Mouse (Mus musculus) heart, embryonic 15.5 days (tissue): ENCODE data around the gene 4930572O03Rik. TPM values are rescaled to one million over a fixed set of nuclear protein-coding genes. Genes with fewer than 3 reads are reported as not detected.
"Not testable (repeated sequence)": the region's sequence is repeated elsewhere in the genome, so short reads cannot be mapped to it uniquely, and the experiment has no call there.

Experiments
- ATAC-seq: fragments of 200-750 bp; cut with Nextera tagmentation; replicated peaks from 2 replicates; pipeline ENCODE4 v1.8.0; 2017; ENCODE audit warnings: low read depth, moderate TSS enrichment; ENCODE audit not compliant: insufficient number of reproducible peaks, insufficient read depth, low FRiP score
- H3K27ac ChIP-seq: fragments of 300-500 bp; sonication (generic); 2 replicates; pipeline ENCODE4 v1.5.1; 2015; ENCODE audit warnings: mild to moderate bottlenecking, inconsistent platforms
- H3K27me3 ChIP-seq: fragments of 300-500 bp; sonication (generic); 2 replicates; pipeline ENCODE4 v1.6.1; 2015; ENCODE audit warnings: inconsistent platforms
- H3K36me3 ChIP-seq: fragments of 300-500 bp; sonication (generic); 2 replicates; pipeline ENCODE4 v1.6.1; 2015; ENCODE audit warnings: mild to moderate bottlenecking, inconsistent platforms
- H3K4me1 ChIP-seq: fragments of 300-500 bp; sonication (generic); replicated peaks from 2 replicates; pipeline ENCODE4 v1.6.1; 2015; ENCODE audit warnings: inconsistent platforms
- H3K4me2 ChIP-seq: fragments of 300-500 bp; sonication (generic); 2 replicates; pipeline ENCODE4 v1.6.1; 2015; ENCODE audit warnings: inconsistent platforms, mild to moderate bottlenecking, moderate library complexity
- H3K4me3 ChIP-seq: fragments of 300-500 bp; sonication (generic); 2 replicates; pipeline ENCODE4 v1.5.1; 2015; ENCODE audit warnings: mild to moderate bottlenecking, inconsistent platforms
- H3K9ac ChIP-seq: fragments of 300-500 bp; sonication (generic); 2 replicates; pipeline ENCODE4 v1.6.1; 2015; ENCODE audit warnings: mild to moderate bottlenecking, inconsistent platforms
- H3K9me3 ChIP-seq: fragments of 300-500 bp; sonication (generic); replicated peaks from 2 replicates; pipeline ENCODE4 v1.6.1; 2016; ENCODE audit warnings: inconsistent platforms
- WGBS: fragments of 180-500 bp; shearing (Covaris S2); methylation state at CpG from one replicate; pipeline ENCODE4 v1.1.7; 2015; ENCODE audit warnings: mixed read lengths; 5-methylcytosine and 5-hydroxymethylcytosine counted together
- polyA plus RNA-seq: library from polyadenylated mRNA; unstranded; fragments of >200 nt; fragmentation: Nextera tagmentation; extraction: Ambion mirVana; gene quantifications from 2 replicates; pipeline ENCODE4 v1.2.1, GENCODE M21; 2015

Gene 4930572O03Rik
- polyA plus RNA-seq, 1 experiment from 2014 or later = not detected

- not testable (repeated sequence) for H3K27me3 ChIP-seq, H3K27ac ChIP-seq, H3K4me3 ChIP-seq, H3K9me3 ChIP-seq, H3K4me1 ChIP-seq, H3K4me2 ChIP-seq, H3K9ac ChIP-seq, H3K36me3 ChIP-seq
- ATAC-seq = peak; percentile 56; the same call in 1 of the 2 replicates
- 57% methylated on average over 6 of the region's 6 CpGs for WGBS
Measured at GRCm38 (mm10) chr5:15606677-15607076, 50.2 kb downstream of the 4930572O03Rik start.

GRCm38 (mm10) chr5:15603585-15603984 lies 53.3 kb downstream of the 4930572O03Rik start:
- not testable (repeated sequence) for H3K27ac ChIP-seq, H3K36me3 ChIP-seq, H3K27me3 ChIP-seq, H3K4me1 ChIP-seq, H3K9ac ChIP-seq, H3K4me2 ChIP-seq, H3K4me3 ChIP-seq, ATAC-seq, H3K9me3 ChIP-seq
- WGBS = 65% methylated on average over 8 of the region's 8 CpGs

GRCm38 (mm10) chr5:15603008-15603407 lies 53.9 kb downstream of the 4930572O03Rik start:
- H3K4me3 ChIP-seq, ATAC-seq, H3K4me1 ChIP-seq, H3K36me3 ChIP-seq, H3K27me3 ChIP-seq, H3K27ac ChIP-seq, H3K9ac ChIP-seq, H3K9me3 ChIP-seq, H3K4me2 ChIP-seq: not testable (repeated sequence)
- 53% methylated on average over 2 of the region's 2 CpGs for WGBS

GRCm38 (mm10) chr5:15602424-15602947 lies 54.4 kb downstream of the 4930572O03Rik start:
- not testable (repeated sequence) for H3K4me3 ChIP-seq, ATAC-seq

More at GRCm38 (mm10) chr5:15602424-15602947, 54.4 kb downstream of the 4930572O03Rik start:
- H3K9me3 ChIP-seq, H3K36me3 ChIP-seq, H3K9ac ChIP-seq, H3K27me3 ChIP-seq, H3K27ac ChIP-seq, H3K4me2 ChIP-seq, H3K4me1 ChIP-seq: not testable (repeated sequence)
- WGBS = 46% methylated on average over 3 of the region's 3 CpGs

Other genes with a start within 250 kb of the 4930572O03Rik start
- 0.15 and 0.21 TPM in 2 replicates for gene Gm21149, start 180.5 kb downstream of the 4930572O03Rik start, polyA plus RNA-seq
- not detected in 2 replicates for gene Gm21190, start 127.8 kb downstream of the 4930572O03Rik start, polyA plus RNA-seq
- gene Gm21083, start 79.7 kb downstream of the 4930572O03Rik start, polyA plus RNA-seq = 0.18 and 0.31 TPM in 2 replicates
- 0.19 TPM in 1 of 2 replicates, not detected in the other for gene Speer4d, start 38.0 kb downstream of the 4930572O03Rik start, polyA plus RNA-seq
- gene Speer4c, start 57.2 kb upstream of the 4930572O03Rik start, polyA plus RNA-seq = not detected in 2 replicates